In the genomic region with DNA sequence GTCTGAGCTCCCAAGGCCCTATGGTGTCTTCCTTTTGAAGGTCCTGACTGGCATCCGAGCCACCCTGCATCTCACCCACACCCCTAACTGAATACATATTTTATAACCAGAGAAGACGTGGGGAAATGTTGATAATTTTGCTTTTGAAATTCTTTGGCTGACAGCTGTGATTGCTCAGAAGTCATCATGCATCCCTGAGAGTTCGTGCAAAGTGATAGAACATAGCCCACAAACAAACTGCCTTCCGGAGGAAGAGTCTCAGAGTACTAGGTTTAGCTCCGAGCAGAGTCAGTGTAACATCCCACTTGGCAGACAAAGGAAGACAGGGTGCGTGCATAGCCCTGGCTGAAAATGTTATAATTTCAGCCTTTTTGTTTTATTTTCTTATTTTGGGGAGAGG, we compare ENCODE assay signal across 17 mouse cellular contexts. TPM values are rescaled to one million over a fixed set of nuclear protein-coding genes. Genes with fewer than 3 reads are reported as not detected.
"Had no signal": no experiment of that assay in that cellular context is flagged by ENCODE, and none has a peak within 500 bp of the region (broad histone marks: within the 10 kb centered on the region; RNA-seq: fewer than 3 reads in every experiment).

No protein-coding gene starts in this region.

- ATAC-seq: liver, embryonic 12.5 days; midbrain, embryonic 16.5 days had no signal

- H3K4me2 ChIP-seq: limb, embryonic 15.5 days; liver, embryonic 12.5 days; lung, embryonic 14.5 days; neural tube, embryonic 13.5 days had no signal

- H3K27me3 ChIP-seq: limb, embryonic 15.5 days; liver, embryonic 12.5 days; neural tube, embryonic 13.5 days had no signal

- DNase-seq: kidney, adult 9 months; kidney, postnatal 36 days; lung, embryonic 14.5 days; lung, postnatal 10 days; lung, postnatal 4 days; retina, postnatal 1 day; right cerebral cortex, postnatal 4 days; spleen, adult 18-20 months; thymus, adult 18-20 months; thymus, postnatal 14 days had no signal

- H3K27ac ChIP-seq: kidney, postnatal 0 days; limb, embryonic 15.5 days; liver, embryonic 12.5 days; neural tube, embryonic 13.5 days had no signal

- H3K4me3 ChIP-seq: limb, embryonic 15.5 days; liver, embryonic 12.5 days; neural tube, embryonic 13.5 days had no signal

- H3K9ac ChIP-seq: limb, embryonic 15.5 days; lung, embryonic 14.5 days; neural tube, embryonic 13.5 days had no signal

- H3K4me1 ChIP-seq: liver, embryonic 12.5 days had no signal

- H3K9me3 ChIP-seq: limb, embryonic 15.5 days; liver, embryonic 12.5 days; neural tube, embryonic 13.5 days had no signal

RNA-seq across cellular contexts. Expression of a gene that starts 10.4 kb away (rescaled TPM):
- total RNA-seq: megakaryocyte, adult 5-6 weeks had no signal
- polyA plus RNA-seq: liver, embryonic 12.5 days; lung, embryonic 14.5 days; midbrain, embryonic 16.5 days had no signal

RNA-seq across cellular contexts. Expression of a gene that starts 13.0 kb away (rescaled TPM):
- total RNA-seq: megakaryocyte, adult 5-6 weeks had no signal
- polyA plus RNA-seq: liver, embryonic 12.5 days; lung, embryonic 14.5 days; stomach, embryonic 14.5 days had no signal

RNA-seq across cellular contexts. Expression of a gene that starts 25.0 kb away (rescaled TPM):
- total RNA-seq: megakaryocyte, adult 5-6 weeks had no signal
